Mouse (Mus musculus) myocyte (in vitro differentiated cells): ENCODE measurements around the gene Tmco4.

ENCODE experiments used
- CEBPB ChIP-seq: IDR thresholded peaks from 2 replicates; pipeline ENCODE4 v1.6.1; 2011; ENCODE audit warnings: mild to moderate bottlenecking, moderate library complexity; ENCODE audit not compliant: poor library complexity, insufficient read depth, severe bottlenecking
- E2F4 ChIP-seq: IDR thresholded peaks from one replicate; pipeline ENCODE4 v1.6.1; 2011; ENCODE audit warnings: mild to moderate bottlenecking, control low read depth, moderate library complexity; ENCODE audit not compliant: insufficient read depth
- MAX ChIP-seq: IDR thresholded peaks from one replicate; pipeline ENCODE4 v1.6.1; 2011; ENCODE audit warnings: low read depth, mild to moderate bottlenecking, control low read depth
- MYOD1 ChIP-seq, 3 experiments: IDR thresholded peaks; one replicate each; pipeline ENCODE4 v1.6.1; 2011; ENCODE audit warnings: control low read depth in 2 of 3, low read depth in 2 of 3, mild to moderate bottlenecking in 2 of 3, moderate library complexity in 1 of 3; ENCODE audit not compliant: insufficient read length in 2 of 3, control insufficient read depth in 1 of 3
- MYOG ChIP-seq, 3 experiments: IDR thresholded peaks; one replicate each; pipeline ENCODE4 v1.6.1; 2011; ENCODE audit warnings: control low read depth in 2 of 3, low read depth in 2 of 3, mild to moderate bottlenecking in 2 of 3; ENCODE audit not compliant: insufficient read length in 2 of 3, control insufficient read depth in 1 of 3, insufficient read depth in 1 of 3
- POLR2A ChIP-seq: IDR thresholded peaks from one replicate; pipeline ENCODE4 v1.6.1; 2011; ENCODE audit warnings: low read depth, mild to moderate bottlenecking, control low read depth, moderate library complexity; ENCODE audit not compliant: insufficient read length
- POLR2AphosphoS2 ChIP-seq: IDR thresholded peaks from one replicate; pipeline ENCODE4 v1.6.1; 2011; ENCODE audit warnings: low read depth, control low read depth; ENCODE audit not compliant: insufficient read length
- REST ChIP-seq: IDR thresholded peaks from one replicate; pipeline ENCODE4 v1.6.1; 2011; ENCODE audit warnings: mild to moderate bottlenecking, control low read depth, moderate library complexity; ENCODE audit not compliant: insufficient read depth, insufficient read length
- SRF ChIP-seq: IDR thresholded peaks from one replicate; pipeline ENCODE4 v1.6.1; 2011; ENCODE audit warnings: low read depth; ENCODE audit not compliant: control insufficient read depth, insufficient read length
- TCF12 ChIP-seq: IDR thresholded peaks from one replicate; pipeline ENCODE4 v1.6.1; 2011; ENCODE audit warnings: mild to moderate bottlenecking, control low read depth; ENCODE audit not compliant: poor library complexity, insufficient read depth, severe bottlenecking
- TCF3 ChIP-seq: IDR thresholded peaks from one replicate; pipeline ENCODE4 v1.6.1; 2011; ENCODE audit warnings: low read depth, control low read depth; ENCODE audit not compliant: insufficient read length
- USF1 ChIP-seq: IDR thresholded peaks from one replicate; pipeline ENCODE4 v1.6.1; 2011; ENCODE audit warnings: low read depth, mild to moderate bottlenecking, control low read depth, moderate library complexity

- TF ChIP-seq MAX, result no peak
- no peak for TF ChIP-seq SRF
- TF ChIP-seq REST, result no peak
- no peak for TF ChIP-seq MYOG (IDR thresholded peaks at IDR 0.05; ENCODE audit: control insufficient read depth in 1 of 3, insufficient read depth in 1 of 3, insufficient read length in 2 of 3, low read depth in 2 of 3)
- no peak for TF ChIP-seq POLR2A
- TF ChIP-seq POLR2AphosphoS2, result no peak
- TF ChIP-seq USF1, result no peak
- no peak for TF ChIP-seq MYOD1 (IDR thresholded peaks at IDR 0.05; ENCODE audit: control insufficient read depth in 1 of 3, insufficient read length in 2 of 3, low read depth in 2 of 3)
- no peak for TF ChIP-seq TCF12
- no peak for TF ChIP-seq CEBPB
- TF ChIP-seq E2F4, result no peak
- no peak for TF ChIP-seq TCF3
These were observed 83.1 kb downstream of the Tmco4 start for GRCm38 (mm10) chr4:139055744-139056143.
